Mouse (Mus musculus): ENCODE data around the gene Tnfsf18.

Gene Tnfsf18

GRCm38 (mm10) chr1:161494343-161494742 is at the start of gene Tnfsf18:
Gene Tnfsf18 (plus strand): TSS chr1:161494655.
- no peak for DNase-seq

- no peak for DNase-seq
These were observed 49.6 kb upstream of the Tnfsf18 start for GRCm38 (mm10) chr1:161444858-161445257.

GRCm38 (mm10) chr1:161451683-161452245 is 42.7 kb upstream of the Tnfsf18 start:
- no peak for DNase-seq

GRCm38 (mm10) chr1:161452250-161452649 is 42.2 kb upstream of the Tnfsf18 start:
- no peak for DNase-seq

- no peak for DNase-seq
These were observed 30.9 kb upstream of the Tnfsf18 start for GRCm38 (mm10) chr1:161463388-161464085.

GRCm38 (mm10) chr1:161477221-161477620 is 17.2 kb upstream of the Tnfsf18 start:
- no peak for DNase-seq

GRCm38 (mm10) chr1:161479854-161480253 is 14.6 kb upstream of the Tnfsf18 start:
- DNase-seq = no peak

- DNase-seq = no peak
These were observed 12.2 kb upstream of the Tnfsf18 start for GRCm38 (mm10) chr1:161482211-161482610.

GRCm38 (mm10) chr1:161487069-161487468 is 7.4 kb upstream of the Tnfsf18 start:
- DNase-seq = no peak

- DNase-seq = no peak
These were observed 2.7 kb upstream of the Tnfsf18 start for GRCm38 (mm10) chr1:161491766-161492165.

GRCm38 (mm10) chr1:161496866-161497645 is 2.6 kb downstream of the Tnfsf18 start:
- no peak for DNase-seq

GRCm38 (mm10) chr1:161500114-161500810 is 5.8 kb downstream of the Tnfsf18 start:
- DNase-seq = no peak

- DNase-seq = no peak
These were observed 6.3 kb downstream of the Tnfsf18 start for GRCm38 (mm10) chr1:161500811-161501146.

- no peak for DNase-seq
These were observed 11.9 kb downstream of the Tnfsf18 start for GRCm38 (mm10) chr1:161506317-161506716.

- peak; percentile 12 for DNase-seq
These were observed 13.2 kb downstream of the Tnfsf18 start for GRCm38 (mm10) chr1:161507623-161508047.

- no peak for DNase-seq
These were observed 22.9 kb downstream of the Tnfsf18 start for GRCm38 (mm10) chr1:161517355-161517754.

- no peak for DNase-seq
These were observed 25.8 kb downstream of the Tnfsf18 start for GRCm38 (mm10) chr1:161520223-161520622.

GRCm38 (mm10) chr1:161528173-161528572 is 33.7 kb downstream of the Tnfsf18 start:
- no peak for DNase-seq

- no peak for DNase-seq
These were observed 56.2 kb downstream of the Tnfsf18 start for GRCm38 (mm10) chr1:161550596-161551095.

GRCm38 (mm10) chr1:161552098-161552497 is 57.6 kb downstream of the Tnfsf18 start:
- DNase-seq = no peak

Data from cerebellum, adult 11 months (tissue).